Mouse (Mus musculus): ENCODE data around the gene Serpinb11. TPM values are rescaled to one million over a fixed set of nuclear protein-coding genes. Genes with fewer than 3 reads are reported as not detected.

Gene Serpinb11
- polyA plus RNA-seq (2016; fragmentation: Nextera tagmentation; extraction: Ambion mirVana): not detected in 2 replicates

DNA sequence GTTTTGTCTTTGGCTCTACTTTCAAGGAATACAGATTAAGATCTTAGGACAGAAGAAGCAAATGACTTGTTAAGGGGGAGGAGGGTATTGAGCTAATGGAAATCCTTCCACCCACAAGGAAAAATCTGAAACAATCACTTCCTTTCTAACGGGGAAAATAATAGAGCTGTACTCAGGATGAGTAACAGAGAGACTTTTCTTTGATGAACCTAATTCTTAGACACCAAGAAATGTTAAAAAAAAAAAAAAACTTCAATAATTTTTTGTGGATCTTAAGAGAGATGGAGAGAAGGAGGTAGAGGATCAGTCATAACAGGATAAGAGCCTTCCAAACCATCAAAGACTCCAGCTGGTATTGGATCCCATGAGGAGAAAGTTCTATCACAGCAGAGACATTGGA lies at the start of gene Serpinb11:
TSS of gene Serpinb11 (plus strand) at position 301 of the 400 bp plus-strand sequence.
- H3K4me3 ChIP-seq: no peak within 1 kb of the TSS
- WGBS: 66% methylated on average over 1 of the region's 1 CpGs
- no peak within 1 kb of the TSS for H3K27ac ChIP-seq
- no peak within 1 kb of the TSS for H3K4me2 ChIP-seq (replicated peaks)
- H3K27me3 ChIP-seq: no peaks in the 10 kb centered on the region
- no peaks in the 10 kb centered on the region for H3K4me1 ChIP-seq
- no peak within 1 kb of the TSS for H3K9ac ChIP-seq
- H3K9me3 ChIP-seq (replicated peaks): no peaks in the 10 kb centered on the region
- no peaks in the 10 kb centered on the region for H3K36me3 ChIP-seq
- no peak for ATAC-seq (ENCODE audit: low FRiP score)

GRCm38 (mm10) chr1:107345979-107346378 lies 15.0 kb upstream of the Serpinb11 start:
- no peaks in the 10 kb centered on the region for H3K36me3 ChIP-seq
- H3K27ac ChIP-seq: no peak overlapping the region
- H3K4me2 ChIP-seq (replicated peaks): no peak overlapping the region
- no peaks in the 10 kb centered on the region for H3K27me3 ChIP-seq
- H3K4me1 ChIP-seq: no peaks in the 10 kb centered on the region
- no peaks in the 10 kb centered on the region for H3K9me3 ChIP-seq (replicated peaks)
- ATAC-seq (ENCODE audit: low FRiP score): no peak
- no peak overlapping the region for H3K4me3 ChIP-seq
- H3K9ac ChIP-seq: no peak overlapping the region

DNA sequence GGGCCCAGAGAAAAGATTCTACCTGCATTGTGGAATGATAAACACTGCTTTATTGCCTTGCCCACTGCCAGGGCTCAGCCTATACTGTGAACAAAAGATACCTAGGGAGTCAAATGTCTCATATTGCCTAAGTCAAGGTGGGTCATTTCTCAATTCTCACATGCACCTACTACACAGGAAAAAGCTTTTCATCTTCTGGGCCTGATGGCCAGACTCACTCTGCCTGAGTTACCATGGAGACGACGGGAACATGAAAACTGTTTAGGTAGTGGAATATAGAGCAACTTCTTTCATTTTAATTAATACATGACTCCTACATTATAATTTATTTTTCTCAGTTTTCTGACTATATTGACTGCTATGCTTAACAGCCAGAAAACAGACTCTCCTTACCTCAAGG lies 14.2 kb upstream of the Serpinb11 start:
- H3K9ac ChIP-seq: no peak overlapping the region
- no peaks in the 10 kb centered on the region for H3K27me3 ChIP-seq
- WGBS: 89% methylated on average over 2 of the region's 2 CpGs

DNA sequence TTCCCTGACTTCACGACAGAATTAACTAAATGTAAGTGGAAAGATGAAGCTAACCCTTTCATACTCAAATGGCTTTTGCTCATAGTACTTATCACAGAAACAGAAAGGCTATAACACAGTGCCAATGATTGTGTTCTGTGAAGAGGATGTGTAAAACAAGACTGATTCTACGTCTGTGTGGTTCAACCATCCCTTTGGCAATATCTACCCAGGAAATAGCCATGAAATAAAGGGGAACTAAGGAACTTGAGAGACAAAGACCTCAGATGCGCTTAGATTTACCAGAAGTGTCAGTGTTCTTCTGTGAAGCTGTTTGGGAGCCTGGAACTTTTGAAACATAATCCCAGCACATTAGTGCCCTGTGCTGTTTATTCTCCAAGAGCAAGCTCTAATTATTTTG lies 10.6 kb upstream of the Serpinb11 start:
- ATAC-seq (ENCODE audit: low FRiP score): no peak
- 70% methylated on average over 3 of the region's 3 CpGs for WGBS
- H3K4me3 ChIP-seq: no peak overlapping the region
- no peak overlapping the region for H3K4me2 ChIP-seq (replicated peaks)
- no peak overlapping the region for H3K27ac ChIP-seq
- no peak overlapping the region for H3K9ac ChIP-seq
- H3K4me1 ChIP-seq: no peaks in the 10 kb centered on the region
- no peaks in the 10 kb centered on the region for H3K9me3 ChIP-seq (replicated peaks)
- no peaks in the 10 kb centered on the region for H3K27me3 ChIP-seq
- no peaks in the 10 kb centered on the region for H3K36me3 ChIP-seq

More for the DNA sequence above, 14.2 kb upstream of the Serpinb11 start:
- Histone ChIP-seq H3K4me2 (replicated peaks) (no peak overlapping the region), H3K4me3 (no peak overlapping the region), H3K4me1 (no peaks in the 10 kb centered on the region), H3K36me3 (no peaks in the 10 kb centered on the region), H3K27ac (no peak overlapping the region), H3K9me3 (replicated peaks) (no peaks in the 10 kb centered on the region)
- no peak for ATAC-seq (ENCODE audit: low FRiP score)

GRCm38 (mm10) chr1:107351115-107351514 lies 9.9 kb upstream of the Serpinb11 start:
- no peak overlapping the region for H3K4me2 ChIP-seq (replicated peaks)
- H3K27ac ChIP-seq: no peak overlapping the region
- no peaks in the 10 kb centered on the region for H3K4me1 ChIP-seq
- H3K4me3 ChIP-seq: no peak overlapping the region
- H3K27me3 ChIP-seq: no peaks in the 10 kb centered on the region
- H3K9ac ChIP-seq: no peak overlapping the region
- no peak for ATAC-seq (ENCODE audit: low FRiP score)
- 81% methylated on average over 2 of the region's 2 CpGs for WGBS
- H3K36me3 ChIP-seq: no peaks in the 10 kb centered on the region
- no peaks in the 10 kb centered on the region for H3K9me3 ChIP-seq (replicated peaks)

- Histone ChIP-seq H3K9me3 (replicated peaks) (no peaks in the 10 kb centered on the region), H3K4me2 (replicated peaks) (no peak overlapping the region), H3K27ac (no peak overlapping the region), H3K9ac (no peak overlapping the region), H3K27me3 (no peaks in the 10 kb centered on the region), H3K4me3 (no peak overlapping the region), H3K4me1 (no peaks in the 10 kb centered on the region), H3K36me3 (no peaks in the 10 kb centered on the region)
- 38% methylated on average over 3 of the region's 3 CpGs for WGBS
- ATAC-seq (ENCODE audit: low FRiP score): no peak
Observed at GRCm38 (mm10) chr1:107353046-107353445, 8.0 kb upstream of the Serpinb11 start.

- Histone ChIP-seq H3K27ac (no peak overlapping the region), H3K4me1 (no peaks in the 10 kb centered on the region), H3K4me2 (replicated peaks) (no peak overlapping the region), H3K36me3 (no peaks in the 10 kb centered on the region), H3K27me3 (no peaks in the 10 kb centered on the region), H3K9ac (no peak overlapping the region), H3K9me3 (replicated peaks) (no peaks in the 10 kb centered on the region), H3K4me3 (no peak overlapping the region)
- WGBS: 62% methylated on average over 7 of the region's 7 CpGs
- no peak for ATAC-seq (ENCODE audit: low FRiP score)
Observed at GRCm38 (mm10) chr1:107365973-107366372, 5.0 kb downstream of the Serpinb11 start.

DNA sequence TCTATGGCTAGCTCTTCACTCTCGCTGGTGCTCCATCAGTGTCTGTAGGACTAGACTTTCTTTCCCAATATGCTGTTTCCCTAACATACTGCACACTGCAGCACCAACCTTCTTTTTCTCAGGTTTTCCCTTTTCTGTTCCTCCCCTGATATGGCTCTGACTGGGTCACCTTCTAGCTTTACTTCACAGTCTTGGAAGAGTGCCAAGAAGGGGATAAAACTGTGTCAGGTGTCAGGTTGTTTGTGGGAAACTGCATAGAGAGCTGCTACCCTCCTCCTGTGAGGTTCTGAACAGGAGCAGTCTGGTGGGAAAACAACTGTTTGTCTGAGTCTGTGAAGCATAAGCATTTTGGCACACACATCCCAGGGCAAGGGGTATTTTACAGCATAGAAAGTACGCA lies 7.9 kb downstream of the Serpinb11 start:
- Histone ChIP-seq H3K4me3 (no peak overlapping the region), H3K27me3 (no peaks in the 10 kb centered on the region), H3K9ac (no peak overlapping the region), H3K9me3 (replicated peaks) (no peaks in the 10 kb centered on the region), H3K36me3 (no peaks in the 10 kb centered on the region), H3K4me2 (replicated peaks) (no peak overlapping the region), H3K27ac (no peak overlapping the region), H3K4me1 (no peaks in the 10 kb centered on the region)
- 77% methylated on average over 2 of the region's 2 CpGs for WGBS
- ATAC-seq (ENCODE audit: low FRiP score): no peak

DNA sequence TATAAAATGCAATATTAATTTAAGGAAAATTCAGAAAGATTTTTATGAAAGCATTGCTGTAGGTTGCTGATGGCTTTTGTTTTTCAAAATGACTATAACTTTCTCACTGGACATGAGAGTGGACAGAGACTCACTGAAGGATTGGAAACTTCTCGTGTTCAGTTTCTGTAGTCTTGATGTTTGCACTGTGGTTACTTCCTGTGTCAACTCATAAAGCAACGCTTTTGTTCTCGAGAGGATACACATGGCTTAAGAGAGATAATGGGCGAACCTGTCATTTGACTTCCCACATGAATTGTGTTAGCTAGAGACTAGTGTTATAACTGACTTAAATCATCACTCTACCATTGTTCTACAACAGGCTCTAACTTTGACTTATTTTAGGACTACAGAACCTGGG lies 16.0 kb downstream of the Serpinb11 start:
- H3K4me2 ChIP-seq (replicated peaks): no peak overlapping the region
- no peaks in the 10 kb centered on the region for H3K36me3 ChIP-seq
- H3K9me3 ChIP-seq (replicated peaks): no peaks in the 10 kb centered on the region
- H3K4me3 ChIP-seq: no peak overlapping the region
- H3K4me1 ChIP-seq: no peaks in the 10 kb centered on the region
- no peak for ATAC-seq (ENCODE audit: low FRiP score)
- H3K27me3 ChIP-seq: no peaks in the 10 kb centered on the region
- WGBS: 78% methylated on average over 4 of the region's 4 CpGs
- H3K9ac ChIP-seq: no peak overlapping the region
- H3K27ac ChIP-seq: no peak overlapping the region

DNA sequence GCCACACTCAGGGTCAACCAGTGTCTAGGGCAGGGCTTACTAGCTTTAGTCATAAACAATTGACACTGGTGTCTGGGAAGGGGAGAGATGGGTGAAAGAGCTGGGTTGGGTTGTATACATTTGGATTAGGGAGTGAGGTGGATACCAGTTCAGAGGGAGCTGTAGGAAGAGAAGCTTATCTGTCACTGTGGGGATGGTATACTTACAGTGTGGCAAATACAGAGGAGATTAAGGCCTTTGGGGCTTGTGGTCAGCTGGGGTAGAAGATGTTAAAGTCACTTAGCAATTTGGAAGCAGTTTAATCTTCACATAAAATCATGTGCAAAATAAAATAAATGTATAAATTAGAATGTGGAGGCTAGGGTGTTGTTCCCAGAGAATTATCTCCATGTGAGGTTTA lies 17.4 kb downstream of the Serpinb11 start:
- Histone ChIP-seq H3K9ac (no peak overlapping the region), H3K9me3 (replicated peaks) (no peaks in the 10 kb centered on the region), H3K4me1 (no peaks in the 10 kb centered on the region), H3K27me3 (no peaks in the 10 kb centered on the region), H3K36me3 (no peaks in the 10 kb centered on the region), H3K4me3 (no peak overlapping the region), H3K27ac (no peak overlapping the region), H3K4me2 (replicated peaks) (no peak overlapping the region)
- no peak for ATAC-seq (ENCODE audit: low FRiP score)

- no peak overlapping the region for H3K4me3 ChIP-seq
- no peak overlapping the region for H3K27ac ChIP-seq
- H3K9me3 ChIP-seq (replicated peaks): no peaks in the 10 kb centered on the region
- no peak overlapping the region for H3K9ac ChIP-seq
- no peaks in the 10 kb centered on the region for H3K4me1 ChIP-seq
- no peaks in the 10 kb centered on the region for H3K36me3 ChIP-seq
- H3K27me3 ChIP-seq: no peaks in the 10 kb centered on the region
- no peak for ATAC-seq (ENCODE audit: low FRiP score)
- no peak overlapping the region for H3K4me2 ChIP-seq (replicated peaks)
Observed at GRCm38 (mm10) chr1:107381491-107381890, 20.5 kb downstream of the Serpinb11 start.

DNA sequence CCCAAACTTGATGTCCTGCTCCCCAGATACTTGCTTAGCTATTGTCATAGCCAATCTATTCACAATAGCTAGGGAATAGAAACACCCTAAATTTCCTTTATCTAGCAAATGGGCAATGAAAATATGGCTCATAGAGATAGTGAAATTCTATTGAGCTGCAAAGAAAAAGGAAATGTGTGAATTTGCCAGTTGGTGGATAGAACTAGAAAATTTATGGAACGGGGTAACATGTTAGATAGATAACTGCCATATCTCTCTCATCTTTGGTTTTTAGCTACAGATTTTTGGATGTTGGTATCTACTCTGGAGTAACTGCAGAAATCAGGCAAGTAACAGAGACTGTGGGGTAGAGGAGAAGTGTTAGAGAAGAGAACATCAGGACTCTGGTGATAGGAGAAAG lies 21.4 kb downstream of the Serpinb11 start:
- Histone ChIP-seq H3K36me3 (no peaks in the 10 kb centered on the region), H3K27me3 (no peaks in the 10 kb centered on the region), H3K9me3 (replicated peaks) (no peaks in the 10 kb centered on the region), H3K27ac (no peak overlapping the region), H3K4me2 (replicated peaks) (no peak overlapping the region), H3K9ac (no peak overlapping the region), H3K4me3 (no peak overlapping the region), H3K4me1 (no peaks in the 10 kb centered on the region)
- WGBS: 94% methylated on average over 1 of the region's 1 CpGs
- ATAC-seq (ENCODE audit: low FRiP score): no peak

GRCm38 (mm10) chr1:107384532-107384931 lies 23.5 kb downstream of the Serpinb11 start:
- H3K4me2 ChIP-seq (replicated peaks): no peak overlapping the region
- no peaks in the 10 kb centered on the region for H3K9me3 ChIP-seq (replicated peaks)
- H3K27ac ChIP-seq: no peak overlapping the region
- no peak for ATAC-seq (ENCODE audit: low FRiP score)
- H3K36me3 ChIP-seq: no peaks in the 10 kb centered on the region
- no peak overlapping the region for H3K4me3 ChIP-seq
- H3K27me3 ChIP-seq: no peaks in the 10 kb centered on the region
- H3K4me1 ChIP-seq: no peaks in the 10 kb centered on the region
- H3K9ac ChIP-seq: no peak overlapping the region
- 92% methylated on average over 9 of the region's 9 CpGs for WGBS

- Histone ChIP-seq H3K9me3 (replicated peaks) (no peaks in the 10 kb centered on the region), H3K27ac (no peak overlapping the region), H3K4me2 (replicated peaks) (no peak overlapping the region), H3K9ac (no peak overlapping the region), H3K36me3 (no peaks in the 10 kb centered on the region), H3K4me3 (no peak overlapping the region), H3K27me3 (no peaks in the 10 kb centered on the region), H3K4me1 (no peaks in the 10 kb centered on the region)
- ATAC-seq (ENCODE audit: low FRiP score): no peak
- 83% methylated on average over 2 of the region's 2 CpGs for WGBS
Observed at GRCm38 (mm10) chr1:107389753-107390152, 28.8 kb downstream of the Serpinb11 start.
